Mouse (Mus musculus) G1E (cell line): ENCODE results near the gene Ptprm.

ENCODE experiments used
- CTCF ChIP-seq: IDR thresholded peaks from 2 replicates; pipeline ENCODE4 v1.5.1; 2012; ENCODE audit warnings: low read depth, low read length, inconsistent platforms, mixed read lengths
- GATA1 ChIP-seq: IDR thresholded peaks from 2 replicates; pipeline ENCODE4 v1.6.1; 2012; ENCODE audit warnings: borderline replicate concordance, low read length, inconsistent platforms, mixed read lengths
- GATA2 ChIP-seq: IDR thresholded peaks from 2 replicates; pipeline ENCODE4 v1.6.1; 2012; ENCODE audit warnings: low read depth, low read length, inconsistent platforms, borderline replicate concordance
- POLR2AphosphoS5 ChIP-seq: IDR thresholded peaks from 2 replicates; pipeline ENCODE4 v1.6.1; 2012; ENCODE audit warnings: low read depth, low read length, inconsistent platforms; ENCODE audit not compliant: insufficient replicate concordance
- TAL1 ChIP-seq: conservative IDR thresholded peaks from 2 replicates; pipeline ENCODE4 v1.6.1; 2012; ENCODE audit warnings: low read depth, low read length, inconsistent platforms, mixed read lengths

GRCm38 (mm10) chr17:67306066-67306845 is 48.0 kb downstream of the Ptprm start:
- no peak for TF ChIP-seq CTCF
- TF ChIP-seq POLR2AphosphoS5, result no peak
- TF ChIP-seq TAL1, result no peak
- TF ChIP-seq GATA1, result no peak
- TF ChIP-seq GATA2, result no peak
